Mouse (Mus musculus): Measurements from ENCODE around the gene Psmg4.

Gene Psmg4

DNA sequence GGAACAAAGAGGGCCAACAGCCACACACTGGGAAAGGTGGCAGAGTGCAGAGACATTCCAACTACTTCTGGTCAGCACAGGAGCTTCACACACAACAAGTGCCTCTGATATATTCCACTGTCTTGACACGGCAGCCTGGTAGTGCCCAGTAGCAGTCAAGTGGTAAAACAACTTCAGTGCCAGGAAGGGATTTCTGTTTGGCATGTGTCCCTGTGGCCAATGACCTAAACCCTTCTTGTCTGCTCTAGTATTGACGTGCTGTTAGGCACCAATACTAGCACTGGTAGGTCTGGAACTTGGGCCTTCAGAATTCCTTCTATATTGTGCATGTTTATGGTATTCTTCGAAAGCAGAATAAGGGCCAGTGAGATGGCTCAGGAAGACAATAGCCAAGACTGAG is 42.5 kb downstream of the Psmg4 start:
- DNase-seq: no peak

DNA sequence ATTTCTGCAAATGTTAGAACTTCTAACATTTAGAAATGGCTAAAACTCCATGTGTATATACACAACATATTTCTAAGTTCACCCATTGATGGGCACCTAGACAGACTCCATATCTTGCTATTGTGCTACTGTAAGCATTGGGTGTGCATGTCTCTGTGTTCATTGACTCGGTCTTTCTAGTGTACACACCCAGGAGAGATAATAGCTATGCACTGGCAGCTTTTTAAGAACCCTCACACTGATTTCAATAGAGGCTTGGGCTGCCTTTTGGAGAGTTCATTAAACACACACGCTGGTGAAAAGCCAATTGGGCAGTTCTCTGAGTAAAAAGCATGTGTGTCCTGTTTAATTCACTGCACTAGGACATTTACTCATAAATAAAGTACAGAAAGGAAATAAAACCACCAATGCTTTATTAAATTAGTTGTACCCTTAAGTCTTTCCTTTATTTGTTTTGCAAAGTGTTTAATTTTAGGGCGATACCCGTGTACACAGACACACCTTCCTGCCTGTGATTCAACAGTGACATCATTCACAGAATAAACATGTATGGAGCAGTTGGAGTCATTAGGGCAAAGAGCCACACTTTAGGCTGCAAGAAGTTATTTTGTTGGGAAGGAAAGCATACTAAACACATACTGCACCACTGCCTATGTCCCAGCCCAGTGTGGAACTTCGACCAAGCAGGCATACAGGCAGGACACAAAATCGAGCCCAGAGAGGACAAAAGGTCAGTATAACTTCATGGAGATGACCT is 45.1 kb downstream of the Psmg4 start:
- no peak for DNase-seq

DNA sequence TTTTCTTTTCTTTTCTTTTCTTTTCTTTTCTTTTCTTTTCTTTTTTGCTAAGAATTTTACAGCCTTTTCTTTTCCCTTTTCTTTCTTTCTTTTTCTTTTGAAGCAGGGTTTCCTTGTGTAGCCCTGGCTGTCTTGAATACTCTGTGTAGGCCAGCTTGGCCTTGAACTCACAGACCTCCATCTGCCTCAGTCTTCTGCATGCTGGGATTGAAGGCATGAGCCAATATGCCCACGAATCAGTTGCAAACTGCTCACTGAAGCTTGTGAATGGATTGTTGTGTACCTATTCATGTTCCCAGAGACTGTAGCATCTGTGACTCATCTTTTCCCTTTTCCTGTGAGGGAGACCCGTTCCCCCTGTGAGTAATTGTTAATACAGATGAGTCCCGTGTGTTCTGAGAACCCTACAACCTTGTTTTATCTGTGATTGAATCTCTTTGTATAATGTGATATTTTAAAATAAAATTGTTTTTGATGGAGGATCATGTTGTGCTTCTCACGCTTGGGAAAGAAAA is 48.6 kb downstream of the Psmg4 start:
- DNase-seq: peak; percentile 56 to 58

DNA sequence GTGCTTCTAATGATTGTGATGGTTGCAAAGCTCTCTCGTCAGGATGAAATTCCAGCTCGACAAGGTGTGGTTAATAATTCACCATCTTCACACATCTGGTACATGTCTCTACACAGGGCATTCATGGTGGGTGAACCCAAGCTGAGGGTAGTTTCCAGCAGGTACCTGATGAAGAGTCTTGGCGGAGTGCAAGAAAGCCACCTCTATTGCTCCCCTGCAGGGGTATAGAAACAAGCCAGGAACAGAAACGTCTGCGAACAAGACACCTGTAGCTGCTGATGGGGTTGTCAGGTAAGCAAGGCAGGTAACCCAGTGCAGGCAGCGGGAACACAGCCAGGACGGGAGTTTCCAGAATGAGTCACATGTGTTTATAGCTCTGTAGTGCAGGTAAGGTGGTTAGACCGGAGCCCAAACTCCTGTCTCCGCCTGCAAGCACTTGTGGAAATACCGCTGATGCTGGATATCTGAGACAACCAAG is 50.0 kb downstream of the Psmg4 start:
- no peak for DNase-seq

DNA sequence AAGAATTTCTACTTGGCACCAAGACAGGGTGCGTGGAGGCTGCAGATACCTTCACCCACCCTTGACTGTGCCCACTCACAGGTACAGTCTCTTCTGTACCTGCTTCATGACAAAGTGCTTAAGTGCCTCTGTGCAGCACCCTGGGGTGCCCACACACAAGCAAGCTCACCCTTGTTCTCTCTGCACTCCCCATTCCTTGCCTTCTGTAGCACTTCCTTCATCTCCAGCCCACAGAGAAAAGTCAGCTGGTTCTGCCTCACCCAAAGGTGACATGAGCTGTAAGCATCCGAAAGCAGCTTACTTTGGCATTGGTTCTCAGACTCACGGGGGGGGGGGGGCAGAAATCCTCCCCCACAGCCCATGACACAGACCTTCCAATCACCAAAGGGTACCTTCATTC is 52.1 kb downstream of the Psmg4 start:
- no peak for DNase-seq

DNA sequence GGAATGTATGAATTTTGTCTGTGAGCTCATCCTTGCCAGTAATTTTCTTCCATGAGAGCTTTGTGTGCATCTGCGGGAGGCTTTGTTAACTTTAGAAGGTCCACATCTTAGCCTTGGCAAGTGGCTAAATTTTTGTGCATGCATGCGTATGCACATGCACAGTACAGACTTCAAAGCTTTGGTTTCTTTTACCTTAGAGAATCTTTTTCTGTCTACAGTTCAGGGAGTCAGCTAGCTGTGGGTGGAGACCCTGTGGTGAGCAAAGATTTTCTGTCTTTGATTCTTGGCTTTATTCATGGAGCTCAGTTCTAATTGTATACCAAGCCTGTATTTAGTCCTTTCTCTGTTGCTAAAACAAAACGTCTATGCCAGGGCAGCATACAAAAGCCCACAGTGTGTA is 56.0 kb downstream of the Psmg4 start:
- no peak for DNase-seq

DNA sequence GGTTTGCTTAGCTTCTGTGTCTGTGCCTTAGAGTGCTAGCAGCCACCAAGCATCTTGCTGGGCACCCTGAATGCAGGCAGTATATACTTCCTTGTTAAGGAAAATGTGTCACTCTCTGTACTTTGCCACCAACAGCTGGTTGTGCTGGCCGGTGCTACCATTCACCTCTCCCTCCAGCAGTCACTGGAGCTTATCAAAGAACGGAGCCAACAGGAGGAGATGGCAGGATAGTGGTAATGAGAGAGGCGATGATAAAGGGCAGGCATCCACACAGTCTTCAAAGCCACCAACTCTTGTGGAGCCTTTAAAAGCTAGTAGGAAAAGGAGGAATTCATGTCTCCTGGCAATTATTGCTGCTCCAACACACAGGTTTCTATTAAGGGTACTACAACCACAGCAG is 57.0 kb downstream of the Psmg4 start:
- no peak for DNase-seq

DNA sequence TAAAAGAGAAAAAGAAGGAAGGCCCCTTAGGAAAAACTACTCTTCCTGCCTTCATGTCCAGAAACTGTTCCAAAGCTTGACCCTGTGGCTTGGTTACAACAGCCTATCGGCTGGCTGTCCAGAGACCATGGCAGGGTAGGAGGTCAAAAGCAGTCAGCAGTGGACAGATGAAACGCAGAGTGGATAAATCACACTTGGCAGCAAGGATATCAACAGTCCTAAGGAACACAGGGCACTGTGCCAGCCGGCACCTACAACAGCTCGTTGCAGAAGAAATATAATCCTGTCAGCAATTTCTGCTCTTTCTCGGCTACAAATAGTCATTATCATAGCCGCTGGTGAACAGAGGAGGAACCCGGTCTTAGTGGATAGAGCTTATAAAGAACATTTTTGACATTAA is 60.2 kb downstream of the Psmg4 start:
- DNase-seq: peak; percentile 75 to 79

DNA sequence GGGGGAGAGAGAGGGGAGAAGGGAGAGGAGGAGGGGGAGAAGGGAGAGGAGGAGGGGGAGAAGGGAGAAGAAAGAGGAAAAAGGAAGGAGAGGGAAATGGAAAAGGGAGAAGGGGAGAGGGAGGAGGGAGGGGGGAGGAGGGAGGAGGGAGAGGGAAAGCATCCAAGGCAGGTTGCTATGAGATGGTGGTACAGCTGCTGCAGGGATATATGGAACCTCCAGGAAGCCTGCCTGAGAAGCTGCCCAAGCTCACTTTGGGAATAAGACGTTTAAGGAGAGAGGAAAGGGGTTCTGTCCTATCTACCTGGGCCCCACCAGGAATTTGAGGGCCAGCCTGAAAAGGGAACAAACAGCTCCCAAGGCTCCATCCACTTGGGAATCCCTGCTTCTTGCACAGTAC is 64.2 kb downstream of the Psmg4 start:
- no peak for DNase-seq
